Mouse (Mus musculus) liver, embryonic 14 days (tissue): Measurements from ENCODE around the gene Plekhj1. TPM values are rescaled to one million over a fixed set of nuclear protein-coding genes. Genes with fewer than 3 reads are reported as not detected.

ENCODE experiments used
- polyA plus RNA-seq: library from polyadenylated mRNA; depleted of rRNA; stranded (reverse); fragments of >200 nt; gene quantifications from 2 replicates; pipeline ENCODE4 v1.2.3, GENCODE M21; 2012; rRNA removed

Gene Plekhj1
- polyA plus RNA-seq = 44.3 and 48.4 TPM in 2 replicates

DNA sequence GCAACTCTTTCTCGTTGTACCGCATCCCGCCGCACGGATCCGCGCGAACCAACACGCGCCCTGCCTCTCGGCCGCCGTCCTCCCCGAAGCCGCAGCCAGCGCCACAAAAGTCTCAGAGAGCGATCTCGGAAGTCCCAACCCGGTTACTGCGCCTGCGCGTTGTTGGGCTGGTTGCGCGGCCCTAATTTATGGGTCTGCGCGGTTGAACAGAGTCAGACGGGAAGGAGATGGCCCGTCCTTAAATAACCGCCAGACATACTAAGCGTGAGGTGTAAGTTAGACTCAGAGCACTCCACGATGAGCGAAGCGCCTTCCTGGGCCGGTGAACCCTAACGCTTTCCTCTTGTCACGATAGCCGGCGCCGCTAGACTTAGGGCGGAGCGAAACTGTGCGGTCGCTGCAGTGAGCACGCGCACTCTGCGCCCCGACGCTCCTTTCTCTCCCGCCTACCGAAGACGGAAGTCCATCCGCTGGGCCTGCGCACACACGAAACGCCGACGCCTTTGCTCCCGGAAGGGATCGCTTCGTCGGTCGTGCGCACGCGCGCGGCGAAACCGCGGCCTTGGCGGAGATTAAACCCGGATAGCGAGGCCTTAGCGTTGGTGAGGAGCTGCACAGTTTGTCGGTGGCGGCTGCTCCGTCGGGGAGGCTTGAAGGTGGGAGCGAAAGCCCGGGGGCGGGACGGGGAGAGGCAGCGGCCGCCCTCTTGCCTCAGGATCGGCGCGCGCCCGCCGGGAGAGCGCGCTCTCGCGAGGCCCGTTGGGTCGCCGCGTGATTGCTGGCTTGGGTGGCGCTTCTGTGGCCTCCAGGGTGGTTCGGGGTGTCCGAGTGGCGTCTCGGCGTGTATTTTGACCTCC, at the start of gene Plekhj1, which contains the start of gene Sf3a2:
Gene Plekhj1 (minus strand): TSS at position 477 of the 857 bp plus-strand sequence.
Gene Sf3a2 (plus strand): TSS at position 49 of the 857 bp plus-strand sequence.

DNA sequence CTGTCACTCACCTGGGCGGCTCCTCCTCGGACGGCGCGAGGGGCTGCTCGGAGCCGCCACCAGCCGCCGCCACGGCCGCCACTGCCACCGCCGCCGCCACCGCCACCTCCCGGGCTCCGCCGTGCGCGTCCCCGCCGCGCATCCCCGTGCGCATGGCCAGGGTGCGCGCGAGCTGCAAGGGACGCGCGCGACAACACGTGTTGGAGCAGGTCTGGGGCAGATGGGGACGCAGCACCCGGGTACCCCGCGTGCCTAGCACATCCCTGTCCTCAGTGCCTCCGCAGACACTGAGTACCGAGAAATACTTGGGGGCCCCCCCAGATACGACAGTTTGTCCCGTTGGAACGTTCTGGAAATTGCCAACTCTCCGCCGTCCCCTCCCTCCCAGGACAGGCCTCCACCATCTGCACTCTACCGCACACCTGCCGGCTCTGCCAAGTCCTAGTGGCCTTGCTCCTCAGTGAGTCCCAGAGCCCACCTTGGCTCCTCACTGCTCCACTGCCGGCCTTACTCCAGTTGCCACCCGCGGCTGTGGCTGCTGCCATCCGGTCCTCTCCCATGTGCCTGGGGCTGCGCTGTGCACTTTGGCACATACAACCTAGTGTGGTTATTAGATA, 45.6 kb upstream of the Plekhj1 start, which contains the start of gene Lingo3:
Gene Lingo3 (minus strand): TSS at position 109 of the 617 bp plus-strand sequence.

DNA sequence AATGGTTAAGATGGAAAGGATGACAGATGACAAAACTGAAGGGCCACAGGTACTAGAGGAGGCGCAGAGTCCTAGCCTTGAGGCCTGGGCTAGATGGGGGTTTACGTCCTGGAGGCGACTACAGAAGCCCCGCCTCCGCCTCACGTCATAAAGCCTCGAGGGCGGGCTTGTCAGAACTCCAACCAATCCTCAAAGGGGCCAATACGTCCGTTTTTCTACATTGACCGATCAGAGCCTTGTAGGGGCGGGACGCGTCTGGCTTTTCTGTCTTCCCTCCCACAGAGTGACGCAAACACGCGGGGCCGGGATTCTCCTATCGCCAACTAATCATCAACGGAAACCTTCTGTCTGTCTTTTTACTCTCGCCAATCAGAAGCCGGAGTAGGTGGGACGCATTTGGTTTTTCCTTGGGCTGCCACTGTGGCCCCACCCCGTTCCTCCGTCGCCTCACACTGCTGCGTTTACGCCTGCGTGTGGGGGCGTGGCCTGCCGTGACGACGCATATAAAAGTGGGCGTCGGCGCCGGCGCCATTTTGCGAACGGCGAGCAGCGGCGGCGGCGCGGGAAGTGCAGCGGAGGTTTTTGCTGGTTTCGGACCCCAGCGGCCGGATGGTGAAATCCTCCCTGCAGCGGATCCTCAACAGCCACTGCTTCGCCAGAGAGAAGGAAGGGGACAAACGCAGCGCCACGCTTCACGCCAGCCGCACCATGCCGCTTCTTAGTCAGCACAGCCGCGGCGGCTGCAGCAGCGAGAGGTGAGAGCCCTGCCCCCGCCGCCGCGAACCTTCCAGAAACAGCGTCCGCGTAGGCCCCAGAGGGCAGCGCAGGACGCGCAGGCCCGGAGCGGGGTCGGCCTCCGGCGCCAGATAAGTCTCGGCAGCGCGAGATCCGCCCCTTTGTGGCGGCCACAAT, 28.0 kb upstream of the Plekhj1 start, which contains the start of gene Oaz1:
Gene Oaz1 (plus strand): TSS at position 506 of the 912 bp plus-strand sequence.

DNA sequence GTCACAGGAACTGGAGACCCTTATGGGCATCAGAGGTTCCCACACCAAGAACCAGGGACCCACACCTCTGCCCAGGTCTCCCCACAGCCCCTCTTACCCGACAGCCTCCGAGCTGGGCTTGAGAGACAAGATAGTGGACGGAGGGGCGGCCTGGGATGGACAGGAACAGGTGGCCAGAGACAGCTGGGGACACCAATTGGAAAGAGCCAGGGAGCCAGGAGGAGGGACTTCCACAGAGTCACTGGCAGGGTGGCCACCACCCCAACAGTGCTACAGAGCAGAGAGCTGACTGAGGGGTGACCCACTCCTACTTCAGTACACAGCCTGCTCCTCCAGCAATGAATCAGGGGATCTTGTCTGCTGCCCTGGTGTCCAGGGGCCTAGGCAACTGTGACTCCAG, 14.9 kb upstream of the Plekhj1 start, which contains the start of gene Jsrp1:
Gene Jsrp1 (minus strand): TSS at position 133 of the 400 bp plus-strand sequence.

DNA sequence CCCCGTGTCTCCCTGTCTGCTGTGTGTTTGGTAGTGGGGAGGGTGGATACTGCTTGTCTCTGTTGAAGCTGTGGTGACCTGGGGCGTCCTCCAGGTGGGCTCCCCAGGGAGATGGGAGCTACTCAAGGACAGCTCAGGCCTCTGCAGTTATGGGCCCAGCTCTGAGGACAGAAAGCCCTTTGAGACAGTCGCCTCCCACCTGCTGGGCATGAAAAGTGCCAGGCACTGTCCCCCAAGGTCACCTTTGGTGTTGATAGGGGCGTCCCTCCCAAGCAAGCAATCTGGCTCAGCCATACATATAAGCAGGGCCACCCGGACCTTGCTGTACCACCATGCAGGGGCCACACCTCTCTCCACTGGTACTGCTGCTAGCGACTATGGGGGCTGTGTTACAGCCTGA, 6.5 kb upstream of the Plekhj1 start, which contains the start of gene Amh:
Gene Amh (plus strand): TSS at position 328 of the 400 bp plus-strand sequence.

DNA sequence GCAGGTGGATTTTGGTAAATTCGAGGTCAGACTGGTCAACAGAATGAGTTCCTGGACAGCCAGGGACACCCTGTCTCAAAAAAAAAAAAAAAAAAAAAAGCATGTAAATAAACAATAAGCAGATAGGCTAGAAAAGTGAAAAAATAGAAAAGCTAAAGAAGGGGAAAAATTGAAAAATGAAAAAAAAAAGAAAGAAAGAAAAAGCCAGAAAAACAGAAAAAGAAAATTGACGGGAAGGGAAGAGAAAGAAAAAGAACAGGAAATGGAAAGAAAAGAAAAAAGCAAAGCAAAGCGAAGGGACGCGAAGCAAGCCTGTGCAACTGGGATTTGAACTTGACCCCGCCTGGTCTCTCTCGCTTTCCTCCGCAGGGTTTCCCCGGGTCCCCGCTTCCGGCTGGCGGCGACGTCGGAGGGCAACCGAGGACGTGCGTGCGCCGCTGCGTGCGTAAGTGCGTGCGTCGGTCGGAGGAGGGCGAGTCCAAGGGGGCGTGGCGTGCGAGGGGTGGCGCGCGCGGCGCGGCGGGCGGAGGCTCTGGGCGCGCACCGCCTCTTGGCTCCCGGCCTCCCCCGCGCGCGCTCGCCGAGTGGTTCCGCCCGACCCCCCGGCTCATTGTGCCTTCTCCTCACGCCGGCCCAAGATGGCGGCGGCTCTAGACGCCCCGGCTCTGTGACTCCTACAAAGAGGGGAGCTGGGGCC, 43.7 kb downstream of the Plekhj1 start, which contains the start of gene Dot1l:
Gene Dot1l (plus strand): TSS at position 613 of the 697 bp plus-strand sequence.

Other genes with a start within 250 kb of the Plekhj1 start
- gene Rexo1, start 237.1 kb downstream of the Plekhj1 start, polyA plus RNA-seq = 16.8 and 19.0 TPM in 2 replicates
- gene Klf16, start 221.3 kb downstream of the Plekhj1 start, polyA plus RNA-seq = 12.0 and 13.6 TPM in 2 replicates
- gene Abhd17a, start 208.3 kb downstream of the Plekhj1 start, polyA plus RNA-seq = 34.0 and 39.9 TPM in 2 replicates
- 16.7 and 22.6 TPM in 2 replicates for gene Scamp4, start 195.8 kb downstream of the Plekhj1 start, polyA plus RNA-seq
- 4.5 and 5.6 TPM in 2 replicates for gene Adat3, start 195.7 kb downstream of the Plekhj1 start, polyA plus RNA-seq
- 1.0 and 1.4 TPM in 2 replicates for gene Gm49322, start 192.6 kb downstream of the Plekhj1 start, polyA plus RNA-seq
- gene Csnk1g2, start 175.8 kb downstream of the Plekhj1 start, polyA plus RNA-seq = 45.6 and 48.1 TPM in 2 replicates
- 7.5 and 8.3 TPM in 2 replicates for gene Btbd2, start 141.6 kb downstream of the Plekhj1 start, polyA plus RNA-seq
- 49.3 and 57.7 TPM in 2 replicates for gene Mknk2, start 120.5 kb downstream of the Plekhj1 start, polyA plus RNA-seq
- gene Mob3a, start 96.6 kb downstream of the Plekhj1 start, polyA plus RNA-seq = 11.6 and 12.9 TPM in 2 replicates
- gene Izumo4, start 96.4 kb downstream of the Plekhj1 start, polyA plus RNA-seq = 8.7 and 9.9 TPM in 2 replicates
- gene Ap3d1, start 56.4 kb downstream of the Plekhj1 start, polyA plus RNA-seq = 22.8 and 25.7 TPM in 2 replicates
- 6.3 and 11.7 TPM in 2 replicates for gene Dot1l, start 43.4 kb downstream of the Plekhj1 start, polyA plus RNA-seq
- 36.9 and 42.4 TPM in 2 replicates for gene Sf3a2, start 428 bp downstream of the Plekhj1 start, polyA plus RNA-seq
- gene Amh, start 6.6 kb upstream of the Plekhj1 start, polyA plus RNA-seq = 0.31 and 0.32 TPM in 2 replicates
- gene Jsrp1, start 14.9 kb upstream of the Plekhj1 start, polyA plus RNA-seq = 0.03 and 0.50 TPM in 2 replicates
- gene Oaz1, start 28.0 kb upstream of the Plekhj1 start, polyA plus RNA-seq = 574 and 704 TPM in 2 replicates
- gene Lingo3, start 45.4 kb upstream of the Plekhj1 start, polyA plus RNA-seq = not detected in 2 replicates
- gene Lsm7, start 56.6 kb upstream of the Plekhj1 start, polyA plus RNA-seq = 222 and 233 TPM in 2 replicates
- gene Sppl2b, start 56.6 kb upstream of the Plekhj1 start, polyA plus RNA-seq = 58.7 and 66.2 TPM in 2 replicates
- 0.02 and 0.05 TPM in 2 replicates for gene Tmprss9, start 73.2 kb upstream of the Plekhj1 start, polyA plus RNA-seq
- gene Timm13, start 102.3 kb upstream of the Plekhj1 start, polyA plus RNA-seq = 99.7 and 111 TPM in 2 replicates
- 11.5 and 11.8 TPM in 2 replicates for gene Lmnb2, start 119.6 kb upstream of the Plekhj1 start, polyA plus RNA-seq
- 2.1 and 2.2 TPM in 2 replicates for gene Gadd45b, start 131.4 kb upstream of the Plekhj1 start, polyA plus RNA-seq
- 0.25 and 0.29 TPM in 2 replicates for gene Gng7, start 216.3 kb upstream of the Plekhj1 start, polyA plus RNA-seq
- 0.01 TPM in 1 of 2 replicates, not detected in the other for gene Diras1, start 227.0 kb upstream of the Plekhj1 start, polyA plus RNA-seq
- gene Slc39a3, start 238.8 kb upstream of the Plekhj1 start, polyA plus RNA-seq = 3.4 and 3.8 TPM in 2 replicates